Mouse (Mus musculus) adrenal gland, postnatal 4 days (tissue): ENCODE results near the gene Lman2l. TPM values are rescaled to one million over a fixed set of nuclear protein-coding genes. Genes with fewer than 3 reads are reported as not detected.

Experiments used
- DNase-seq, 2 experiments: peaks; one replicate each; pipeline ENCODE4 v3.0.0; 2021 to 2022; ENCODE audit warnings: low spot score in 2 of 2, mixed read lengths in 2 of 2
- long read RNA-seq, 2 experiments: library from polyadenylated mRNA; stranded (forward); transcript quantifications; one replicate each; pipeline ENCODE4 v2.0.0; 2021
- total RNA-seq, 2 experiments: library from RNA; stranded (reverse); gene quantifications; 2 replicates each; pipeline ENCODE4 v1.2.3; 2021

Gene Lman2l
- 10 to 100 TPM; 25.3 to 31.2 TPM for total RNA-seq
- long read RNA-seq, experiment 1, full-length matches to known transcripts, result 29 of 39 reads
- long read RNA-seq, experiment 1, partial matches to known transcripts, result 5 of 39 reads
- long read RNA-seq, experiment 1, other reads (novel, unspliced or antisense), result 5 of 39 reads
- long read RNA-seq, experiment 2, full-length matches to known transcripts, result 61 of 71 reads
- long read RNA-seq, experiment 2, partial matches to known transcripts, result 1 of 71 reads
- long read RNA-seq, experiment 2, other reads (novel, unspliced or antisense), result 9 of 71 reads

DNA sequence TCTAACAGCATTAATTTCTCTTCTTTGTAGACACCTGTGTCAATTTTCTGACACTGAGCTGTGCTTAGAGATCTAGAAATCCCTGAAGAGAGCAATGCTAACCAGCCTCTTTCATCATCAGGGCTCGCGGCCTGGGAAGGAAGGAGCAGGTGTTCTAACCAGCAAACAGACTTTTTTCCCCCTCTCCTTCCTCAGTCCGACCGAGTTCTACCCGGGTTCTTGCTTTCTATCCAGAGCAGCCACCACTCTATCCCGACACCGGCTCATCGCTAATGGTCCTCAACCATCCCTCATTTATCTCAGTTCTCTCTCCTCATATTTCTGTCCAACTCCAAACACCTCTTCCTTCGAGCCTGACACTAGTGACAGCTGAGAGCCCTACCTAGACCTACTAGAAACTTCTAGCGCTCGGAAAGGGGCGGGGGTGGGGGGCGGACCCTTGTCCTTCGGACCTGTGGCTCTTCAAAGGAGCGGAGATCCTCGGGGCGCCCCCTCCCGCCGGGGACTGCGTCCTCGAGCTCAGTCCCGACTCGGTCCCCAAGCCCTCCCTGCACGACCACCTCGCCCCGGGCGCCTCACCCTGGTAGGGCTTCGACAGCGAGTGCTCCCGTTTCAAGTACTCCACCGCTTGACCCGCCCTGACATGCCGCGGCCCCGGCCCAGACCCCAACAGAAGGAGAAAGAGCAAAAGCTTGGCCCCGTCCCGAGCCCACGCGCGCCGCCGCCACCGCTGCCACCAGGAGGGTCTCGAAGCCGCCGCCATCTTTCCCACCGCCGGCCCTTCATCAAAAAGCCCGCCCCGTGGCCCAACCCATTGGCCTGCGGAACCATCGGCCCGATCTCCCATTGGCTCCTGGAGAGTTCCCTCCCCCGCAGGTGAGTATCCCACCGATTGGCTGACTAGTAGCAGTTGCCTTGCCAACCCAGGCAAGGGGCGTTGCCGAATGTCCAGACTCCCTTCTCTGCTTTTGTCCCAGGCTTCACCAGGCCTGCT lies at the start of gene Lman2l:
TSS of gene Lman2l (minus strand) at position 801 of the 994 bp plus-strand sequence.
- DNase-seq, result peak; percentile 90 to 96

DNA sequence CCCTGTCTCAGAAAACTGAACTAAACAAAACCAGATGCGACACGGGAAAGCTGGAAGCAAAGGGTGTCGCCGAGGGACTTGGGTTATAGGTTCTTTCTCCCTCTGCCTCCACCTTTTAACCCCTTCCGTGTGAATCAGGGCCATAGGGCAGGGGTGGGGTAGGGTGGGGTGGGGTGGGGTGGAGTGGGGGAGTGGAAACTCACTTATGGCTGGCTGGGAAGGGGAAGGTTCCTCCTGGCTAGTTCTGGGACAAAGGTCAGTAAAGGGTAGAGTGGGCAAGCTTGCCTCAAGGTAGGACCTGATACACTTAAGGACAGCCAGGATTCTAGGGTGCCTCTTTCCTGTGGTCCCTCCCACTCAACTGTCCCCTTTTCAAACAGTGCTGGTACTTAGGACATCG lies 48.2 kb upstream of the Lman2l start:
- DNase-seq, result no peak

DNA sequence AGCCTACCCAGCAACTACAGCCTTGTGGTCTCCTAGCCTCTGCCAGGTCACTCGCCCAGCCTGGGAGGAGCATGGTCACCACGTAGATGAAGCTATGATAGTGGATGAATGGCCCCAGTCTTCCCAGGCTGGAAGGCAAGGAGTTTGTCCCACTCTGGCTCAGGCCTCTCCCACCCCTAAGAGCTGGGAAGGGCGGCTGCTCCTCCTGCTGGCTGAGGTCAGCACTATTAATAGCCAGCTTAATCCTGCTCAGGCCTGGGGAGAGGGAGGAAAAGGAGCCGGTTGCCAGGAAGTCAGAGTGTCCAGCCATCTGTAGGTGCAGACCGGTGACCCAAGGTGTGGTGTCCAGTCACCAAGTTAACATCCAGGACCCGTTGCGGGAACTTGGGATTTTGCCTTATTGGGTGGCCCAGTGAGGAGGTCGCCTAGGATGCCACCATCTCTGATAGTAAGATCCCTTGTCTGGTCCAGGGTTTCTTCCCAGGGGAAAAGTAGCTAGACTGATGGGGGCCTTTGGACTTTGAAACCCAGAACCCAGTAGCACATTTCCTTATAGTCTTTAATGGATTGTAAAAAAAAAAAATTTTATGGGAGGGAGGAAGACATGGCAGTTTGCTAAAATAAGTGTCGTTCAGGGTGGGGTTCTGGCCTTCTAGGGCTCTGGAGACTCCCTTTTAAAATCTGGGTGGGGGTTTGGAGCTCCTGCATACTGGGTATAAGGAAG lies 47.5 kb upstream of the Lman2l start:
- DNase-seq, result no peak

DNA sequence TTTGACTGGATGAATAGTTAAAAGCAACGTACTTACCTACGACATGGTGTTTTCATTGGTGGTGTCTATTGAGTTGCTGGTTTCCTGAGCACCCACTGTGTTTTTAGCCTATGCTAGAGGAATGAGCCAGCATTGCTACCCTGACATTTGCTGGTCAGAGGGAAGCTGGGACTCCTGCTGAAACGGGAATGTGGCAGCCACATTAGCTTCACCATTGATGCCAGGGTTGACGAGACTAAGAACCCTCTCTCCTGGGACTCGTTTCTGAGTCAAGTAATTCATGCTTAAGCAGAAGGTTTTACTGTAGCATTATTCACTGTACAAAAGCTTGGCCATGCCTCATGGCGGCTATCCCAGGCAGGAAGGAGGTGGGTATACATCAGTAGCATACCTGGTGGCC lies 44.6 kb upstream of the Lman2l start:
- no peak for DNase-seq

DNA sequence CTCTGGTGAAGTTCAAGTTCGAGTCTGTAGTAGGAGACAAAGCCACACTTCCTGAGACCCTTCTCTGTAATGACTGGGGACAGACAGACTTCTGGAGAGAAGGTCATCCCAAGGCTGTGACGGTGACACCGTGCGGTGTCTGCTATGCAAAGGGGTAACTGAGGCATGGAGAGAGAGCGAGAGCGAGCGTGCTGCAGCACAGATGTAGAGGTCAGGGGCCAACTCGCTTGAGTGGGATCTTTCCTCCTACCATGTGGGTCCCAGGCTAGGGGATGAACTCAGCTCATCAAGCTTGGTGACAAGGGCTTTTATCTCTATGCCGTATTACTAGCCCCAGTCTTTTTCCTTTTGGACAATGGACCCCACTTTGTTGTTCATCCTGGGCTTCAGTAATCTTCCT lies 42.0 kb upstream of the Lman2l start:
- no peak for DNase-seq

DNA sequence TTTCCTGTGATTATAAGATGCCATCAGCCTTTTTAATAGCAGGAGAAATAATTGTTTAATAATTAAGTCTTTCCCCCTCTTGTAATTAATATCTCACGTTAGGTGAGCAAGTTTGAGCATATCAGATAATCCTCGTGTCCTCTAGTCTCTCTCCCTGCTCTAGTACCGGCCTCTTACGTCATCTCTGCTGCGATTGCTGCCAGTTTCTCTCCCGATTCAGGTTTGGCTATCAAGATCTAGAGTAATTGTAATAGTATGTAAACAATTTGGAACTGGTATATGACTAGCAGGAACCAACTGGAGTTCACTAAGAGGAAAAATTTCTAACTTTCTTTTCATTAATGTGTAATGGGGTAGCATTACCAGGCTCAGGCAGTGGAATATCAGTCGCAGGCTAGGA lies 40.0 kb upstream of the Lman2l start:
- DNase-seq, result no peak

DNA sequence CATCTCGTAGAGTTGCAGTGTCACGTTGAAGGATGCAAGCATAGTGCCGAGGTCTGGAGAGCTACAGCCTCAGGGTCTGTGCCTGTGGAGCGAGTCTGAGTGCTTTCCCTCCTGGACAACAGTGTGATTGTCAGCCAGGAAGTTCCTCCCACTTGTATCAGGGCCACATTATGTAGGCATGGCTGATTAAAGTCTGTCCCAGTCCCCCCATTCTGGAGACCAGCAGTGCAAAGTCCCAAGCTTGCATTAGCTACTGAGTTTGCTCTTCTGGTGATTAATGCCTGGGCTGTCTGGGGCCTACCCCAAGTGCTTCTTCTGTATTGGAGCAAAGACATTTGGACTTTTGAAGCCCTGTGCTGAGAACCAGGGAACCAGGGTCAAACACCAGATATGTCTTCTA lies 38.8 kb upstream of the Lman2l start:
- DNase-seq, result no peak

DNA sequence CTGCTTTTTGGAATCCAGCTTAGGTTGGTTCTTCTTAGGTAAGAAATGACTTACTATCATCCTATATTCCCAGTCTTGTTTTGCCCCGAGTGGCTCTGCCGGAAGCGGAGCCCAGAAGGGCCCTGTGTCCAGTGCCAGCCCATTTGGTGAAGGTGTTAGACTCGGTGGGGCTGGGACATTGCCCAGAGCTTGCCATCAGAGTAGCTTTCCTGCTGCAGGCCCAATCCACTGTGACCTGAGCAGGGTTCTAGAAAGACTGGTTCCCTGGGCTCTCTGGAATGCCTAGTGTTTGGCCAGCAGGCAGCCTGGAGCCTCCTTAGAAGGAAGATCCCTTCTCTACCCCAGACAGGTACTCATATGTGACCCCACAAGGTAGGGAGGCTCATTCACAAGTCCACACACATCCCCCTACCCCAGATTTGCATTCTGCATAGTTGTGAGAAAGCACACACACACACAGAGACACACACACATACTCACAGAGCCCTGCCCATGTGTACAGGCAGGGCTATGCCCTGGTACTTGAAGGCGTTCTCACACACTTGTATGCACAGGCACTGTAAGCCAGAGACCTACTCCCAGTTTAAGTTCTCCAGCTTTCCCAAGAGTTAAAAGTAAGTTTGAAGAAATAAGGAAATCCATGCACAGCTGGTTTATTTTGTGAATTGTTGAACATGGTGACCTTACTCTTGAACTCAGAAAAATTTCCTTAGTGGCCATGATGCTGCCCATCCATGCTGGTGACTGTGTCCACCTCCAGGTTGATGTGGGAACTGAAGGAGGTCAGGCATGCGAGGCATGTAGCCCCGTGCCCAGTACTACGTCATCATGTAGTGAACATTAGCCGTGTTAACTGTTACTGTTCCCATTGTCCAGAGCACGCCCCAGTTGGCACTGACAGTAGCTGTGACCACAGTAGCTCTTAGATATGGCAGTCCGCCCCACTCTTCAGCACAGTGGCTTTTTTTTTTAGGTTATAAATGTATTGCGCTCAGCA lies 35.1 kb upstream of the Lman2l start:
- DNase-seq, result no peak

DNA sequence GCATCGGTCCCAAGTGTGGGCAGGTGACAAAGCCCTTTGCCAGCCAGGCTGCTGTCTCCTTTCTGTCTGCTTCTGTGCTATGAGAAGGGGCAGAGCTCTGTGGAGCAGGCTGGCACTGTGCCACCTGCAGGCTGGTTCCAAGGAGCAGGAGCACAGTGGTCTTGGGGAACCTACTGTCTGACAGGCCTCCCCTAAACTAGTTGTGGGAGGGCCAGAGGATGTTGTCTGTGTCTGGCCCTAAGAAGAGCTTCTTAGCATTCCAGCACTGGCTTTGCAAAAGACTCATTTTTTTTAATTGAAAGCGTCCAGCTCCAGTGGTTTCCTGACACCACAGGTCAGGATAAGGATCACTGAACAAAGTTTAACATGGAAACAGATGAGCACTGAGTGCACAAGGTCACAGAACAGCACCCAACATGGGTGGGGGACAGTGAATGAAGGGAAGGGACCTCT lies 33.3 kb upstream of the Lman2l start:
- no peak for DNase-seq

DNA sequence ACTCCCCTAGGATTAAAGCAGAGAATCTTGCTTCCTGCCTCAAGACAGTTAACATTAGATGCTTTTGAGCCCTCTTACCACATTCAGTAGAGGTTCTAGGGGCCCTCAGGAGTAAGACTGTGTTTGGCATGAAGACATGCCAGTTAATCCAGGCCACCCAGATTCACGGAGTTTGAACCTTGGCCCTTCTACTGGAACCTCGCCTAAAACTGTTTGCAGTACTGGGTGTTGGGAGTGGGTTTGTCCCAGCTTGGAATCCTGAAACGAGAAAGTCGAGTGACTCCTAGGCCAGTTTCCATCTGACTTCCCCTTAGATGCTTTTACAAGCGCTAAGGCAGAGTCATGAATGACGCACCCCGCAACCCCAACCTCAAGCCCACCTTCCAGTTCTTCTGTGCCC lies 31.4 kb upstream of the Lman2l start:
- DNase-seq, result no peak

DNA sequence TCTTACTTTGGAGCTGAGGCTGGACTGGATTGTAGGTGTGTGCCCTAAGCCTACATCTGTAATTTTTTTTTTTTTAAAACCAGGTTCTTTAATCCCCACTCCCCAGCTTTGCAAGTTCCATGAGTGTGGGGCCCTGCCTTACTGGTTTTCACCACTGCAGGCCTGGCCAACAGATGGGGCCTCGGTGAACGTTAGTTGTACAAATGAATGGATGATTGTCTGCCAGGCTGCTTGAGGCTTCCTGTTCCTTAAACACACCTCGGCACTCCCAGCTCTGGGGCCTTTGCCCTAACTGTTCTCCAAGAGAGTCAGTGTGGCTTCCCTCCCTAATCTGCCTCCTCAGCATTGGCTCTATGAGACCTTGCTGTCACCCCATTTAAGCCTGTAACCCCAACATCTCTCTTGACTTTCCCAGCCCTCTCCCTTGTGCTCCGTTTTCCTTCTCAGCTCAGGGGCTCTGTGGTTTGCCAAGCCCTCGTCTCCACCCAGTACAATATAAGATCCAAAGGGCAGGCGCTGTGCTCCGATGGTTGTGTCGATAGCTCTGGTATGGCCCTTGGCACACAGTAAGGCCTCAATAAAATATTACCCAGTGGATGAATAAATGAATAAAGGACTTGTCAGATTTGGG lies 30.5 kb upstream of the Lman2l start:
- no peak for DNase-seq

DNA sequence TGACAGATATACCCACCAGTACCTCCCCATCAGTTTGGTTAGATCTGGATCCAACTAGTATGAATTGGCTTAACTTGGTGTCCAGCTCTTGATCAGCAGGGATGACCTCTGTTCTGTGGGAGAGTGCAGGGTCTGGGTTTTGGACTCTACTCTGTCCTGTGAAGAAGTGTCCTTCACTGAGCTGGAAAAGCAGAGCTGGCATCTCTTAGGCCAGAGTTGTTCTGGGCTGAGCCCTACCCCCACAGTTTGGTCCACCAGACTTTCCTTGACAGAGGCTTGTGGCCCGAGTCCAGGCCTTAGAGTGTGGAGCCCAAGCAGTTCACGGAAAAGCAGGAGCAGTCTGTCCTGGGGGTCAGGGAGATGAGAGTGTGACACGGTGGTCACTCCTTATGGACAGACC lies 29.6 kb upstream of the Lman2l start:
- no peak for DNase-seq

DNA sequence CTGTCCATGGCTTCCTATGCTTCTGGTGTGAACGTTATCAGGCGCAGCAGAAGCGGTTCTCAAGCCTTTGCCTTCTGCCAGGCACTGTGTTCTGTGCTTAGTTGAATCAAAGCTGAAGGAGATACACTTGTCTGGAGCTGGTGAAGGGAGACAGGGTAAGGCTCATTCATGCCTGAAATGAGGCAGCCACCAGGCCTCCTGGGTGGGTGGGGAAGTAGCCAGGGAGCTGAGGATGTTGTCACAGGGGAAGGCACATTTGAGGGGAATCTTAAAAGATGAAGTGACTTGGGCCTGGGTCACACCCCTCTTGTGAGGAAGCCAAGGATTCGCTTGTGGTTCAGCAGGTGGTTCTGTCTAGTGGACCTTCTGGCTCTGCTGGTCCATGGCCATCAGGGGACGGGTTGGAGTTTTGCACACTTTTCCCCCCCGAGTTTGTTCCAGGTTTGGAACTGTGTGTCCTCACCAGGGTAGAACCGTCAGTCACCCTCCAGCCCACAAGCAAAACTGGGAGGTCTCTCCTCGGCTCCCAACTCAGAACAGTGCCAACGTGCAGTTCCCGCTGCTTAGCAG lies 28.2 kb upstream of the Lman2l start:
- DNase-seq, result no peak

DNA sequence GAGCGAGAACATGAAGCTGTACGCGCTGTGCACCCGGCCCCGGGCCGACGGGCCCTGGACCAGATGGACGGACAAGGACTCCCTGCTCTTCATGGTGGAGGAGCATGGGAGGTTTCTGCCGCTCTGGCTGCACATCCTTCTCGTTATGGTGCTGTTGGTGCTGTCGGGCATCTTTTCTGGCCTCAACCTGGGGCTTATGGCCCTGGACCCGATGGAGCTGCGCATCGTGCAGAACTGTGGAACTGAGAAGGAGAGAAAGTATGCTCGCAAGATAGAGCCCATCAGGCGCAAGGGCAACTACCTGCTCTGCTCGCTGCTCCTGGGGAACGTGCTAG lies 27.0 kb upstream of the Lman2l start:
- no peak for DNase-seq

DNA sequence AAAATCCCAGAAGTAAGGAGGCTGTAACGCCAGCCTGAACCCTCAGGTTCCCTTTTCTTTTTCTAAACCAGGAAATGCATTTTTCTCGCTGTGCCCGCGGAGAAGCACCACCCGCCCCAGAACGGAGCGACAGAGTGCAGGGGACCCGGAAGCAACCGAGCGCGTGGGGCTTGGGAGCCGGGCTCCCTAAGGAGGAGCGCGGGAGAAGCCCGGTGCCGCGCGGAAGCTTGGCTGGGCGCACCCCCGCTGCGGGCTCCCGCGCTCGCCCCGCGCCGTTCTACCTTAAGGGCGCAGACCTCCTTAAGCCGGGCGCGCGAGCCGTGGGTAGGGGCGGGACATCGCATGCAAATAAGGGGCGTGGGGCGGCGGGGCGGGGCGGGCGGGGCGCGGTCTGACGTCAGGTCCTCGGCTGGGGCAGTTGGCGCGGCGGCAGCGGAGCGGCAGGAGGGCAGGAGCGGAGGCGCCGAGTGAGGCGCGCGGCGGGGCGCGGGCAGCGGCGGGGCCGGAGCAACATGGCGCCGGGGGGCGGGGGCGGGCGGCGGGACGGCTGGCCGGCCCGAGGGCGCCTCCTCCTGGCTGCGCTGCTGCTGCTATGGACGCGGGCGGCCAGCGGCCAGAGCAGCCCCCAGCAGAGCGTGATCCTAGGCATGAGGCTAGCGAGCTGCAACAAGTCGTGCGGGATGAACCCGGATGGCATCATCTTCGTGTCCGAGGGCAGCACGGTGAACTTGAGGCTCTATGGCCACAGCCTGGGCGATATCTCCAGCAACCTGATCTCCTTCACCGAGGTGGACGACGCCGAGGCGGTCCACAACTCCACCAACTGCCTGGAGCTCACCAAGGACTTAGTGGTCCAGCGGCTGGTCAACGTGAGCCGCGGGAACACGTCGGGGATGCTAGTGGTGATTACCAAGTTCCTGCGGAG lies 26.4 kb upstream of the Lman2l start, which contains the start of gene Cnnm4:
TSS of gene Cnnm4 (plus strand) at position 440 of the 925 bp plus-strand sequence.
- DNase-seq, result peak; percentile 71 to 79

DNA sequence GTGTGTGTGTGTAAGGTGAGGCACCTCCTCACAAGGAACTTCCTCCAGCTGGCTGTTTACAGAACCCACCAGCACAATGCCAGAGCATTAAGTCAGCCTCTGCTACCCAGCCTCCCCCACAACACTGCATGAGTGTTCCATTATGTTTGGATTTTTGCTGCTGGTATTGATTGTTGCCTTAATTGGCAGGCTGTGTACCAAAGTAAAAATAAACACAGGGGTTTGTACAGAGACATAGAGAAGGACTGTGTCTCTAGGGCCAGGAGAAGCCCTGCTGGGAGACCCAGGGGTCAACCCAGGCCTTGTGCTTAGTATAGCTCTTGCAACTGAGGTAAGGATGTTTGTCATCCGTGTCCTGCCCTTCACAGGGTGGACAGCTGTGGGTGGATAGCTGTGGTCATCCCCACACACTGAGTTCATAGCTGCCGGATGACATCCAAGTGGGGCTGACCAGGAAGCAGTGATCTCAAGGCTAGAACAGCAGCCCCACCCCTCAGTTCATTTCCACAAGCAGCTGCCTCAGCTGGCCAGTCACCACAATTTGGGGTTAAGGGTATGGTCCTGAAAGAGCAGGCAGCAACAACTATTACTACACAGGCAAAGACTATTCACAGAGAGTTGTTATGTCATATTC lies 24.9 kb upstream of the Lman2l start:
- DNase-seq, result no peak

DNA sequence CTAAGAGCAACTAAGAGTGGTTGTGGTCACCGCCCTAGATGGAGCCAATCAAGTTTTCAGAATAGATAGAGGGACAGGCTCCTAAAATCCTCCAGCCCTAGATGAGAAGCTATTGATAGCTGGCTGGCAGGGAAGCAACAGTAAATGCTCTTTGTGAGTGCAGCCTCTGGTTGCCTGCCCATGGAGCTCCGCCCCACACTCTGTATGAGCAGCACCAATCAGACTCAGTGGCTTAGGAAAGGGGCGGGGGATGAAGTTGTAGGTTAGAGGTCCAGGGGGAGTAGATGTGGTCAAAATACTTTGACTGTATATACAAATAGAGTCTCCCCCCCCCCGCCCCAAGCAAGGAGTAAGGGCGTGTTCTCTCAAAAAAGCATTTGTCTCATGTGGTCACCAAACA lies 22.4 kb upstream of the Lman2l start:
- DNase-seq, result no peak

DNA sequence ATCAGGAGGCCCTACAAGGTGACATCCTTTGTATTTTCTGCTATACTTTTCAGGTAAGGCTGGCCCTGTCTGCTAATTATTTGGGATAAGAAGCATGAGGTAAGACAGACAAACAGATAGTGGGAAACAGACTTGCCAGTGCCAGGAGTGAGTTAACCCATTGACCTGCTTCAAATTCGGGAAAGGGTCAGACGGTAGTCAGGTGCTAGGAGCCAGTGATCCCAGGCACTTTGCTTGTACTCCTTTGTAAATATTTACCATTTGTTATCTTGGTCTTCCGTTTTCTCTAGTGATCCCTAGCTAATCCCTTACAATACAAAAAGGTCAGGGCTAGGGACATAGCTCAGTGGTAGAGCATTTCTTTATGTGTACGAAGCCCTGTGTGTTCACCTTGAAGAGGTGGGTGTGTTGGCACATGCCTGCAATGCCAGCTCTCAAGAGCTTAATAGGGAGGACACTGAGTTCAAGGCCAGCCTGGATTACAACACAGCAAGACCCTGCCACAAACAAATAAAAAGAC lies 20.6 kb upstream of the Lman2l start:
- no peak for DNase-seq
